Mouse (Mus musculus) intestine, embryonic 14.5 days (tissue): ENCODE measurements around the gene Tenm4. TPM values are rescaled to one million over a fixed set of nuclear protein-coding genes. Genes with fewer than 3 reads are reported as not detected.

Experiments used
- ATAC-seq: fragments of 200-750 bp; cut with Nextera tagmentation; replicated peaks from 2 replicates; pipeline ENCODE4 v1.8.0; 2017; ENCODE audit warnings: low read depth, moderate number of reproducible peaks, moderate TSS enrichment, moderate library complexity; ENCODE audit not compliant: low FRiP score, low TSS enrichment
- DNase-seq: peaks from one replicate; pipeline ENCODE4 v3.0.0-alpha.2; 2018; ENCODE audit warnings: low spot score
- H3K27ac ChIP-seq: fragments of 300-500 bp; sonication (generic); 2 replicates; pipeline ENCODE4 v1.5.1; 2014; ENCODE audit warnings: low read depth, mild to moderate bottlenecking, control low read depth
- H3K27me3 ChIP-seq: fragments of 300-500 bp; sonication (generic); replicated peaks from 2 replicates; pipeline ENCODE4 v1.6.1; 2014; ENCODE audit warnings: low read length, control low read depth; ENCODE audit not compliant: control insufficient read depth, insufficient read depth
- H3K36me3 ChIP-seq: fragments of 300-500 bp; sonication (generic); 2 replicates; pipeline ENCODE4 v1.6.1; 2014; ENCODE audit warnings: low read length, control low read depth; ENCODE audit not compliant: control insufficient read depth, insufficient read depth
- H3K4me1 ChIP-seq: fragments of 300-500 bp; sonication (generic); replicated peaks from 2 replicates; pipeline ENCODE4 v1.6.1; 2014; ENCODE audit warnings: low read length, control low read depth, mixed read lengths; ENCODE audit not compliant: control insufficient read depth, insufficient read depth
- H3K4me2 ChIP-seq: fragments of 300-500 bp; sonication (generic); 2 replicates; pipeline ENCODE4 v1.6.1; 2014; ENCODE audit warnings: low read length
- H3K4me3 ChIP-seq: fragments of 300-500 bp; sonication (generic); 2 replicates; pipeline ENCODE4 v1.5.1; 2014; ENCODE audit warnings: low read depth, low read length, control low read depth, mixed read lengths
- H3K9ac ChIP-seq: fragments of 300-500 bp; sonication (generic); 2 replicates; pipeline ENCODE4 v1.6.1; 2014; ENCODE audit warnings: mild to moderate bottlenecking, low read length
- H3K9me3 ChIP-seq: fragments of 300-500 bp; sonication (generic); 2 replicates; pipeline ENCODE4 v1.6.1; 2016; ENCODE audit warnings: low read length, control low read depth; ENCODE audit not compliant: control insufficient read depth
- WGBS: fragments of 180-500 bp; shearing (Covaris S2); extraction: QIAGEN DNeasy Blood & Tissue Kit; methylation state at CpG from one replicate; pipeline ENCODE4 v1.1.7; 2014; 5-methylcytosine and 5-hydroxymethylcytosine counted together
- polyA plus RNA-seq: library from polyadenylated mRNA; unstranded; fragments of >200 nt; fragmentation: Nextera tagmentation; extraction: Ambion mirVana; gene quantifications from 2 replicates; pipeline ENCODE4 v1.2.1, GENCODE M21; 2014

The Tenm4 gene
- polyA plus RNA-seq, 1 experiment from 2014 or later, result 36.5 TPM

DNA sequence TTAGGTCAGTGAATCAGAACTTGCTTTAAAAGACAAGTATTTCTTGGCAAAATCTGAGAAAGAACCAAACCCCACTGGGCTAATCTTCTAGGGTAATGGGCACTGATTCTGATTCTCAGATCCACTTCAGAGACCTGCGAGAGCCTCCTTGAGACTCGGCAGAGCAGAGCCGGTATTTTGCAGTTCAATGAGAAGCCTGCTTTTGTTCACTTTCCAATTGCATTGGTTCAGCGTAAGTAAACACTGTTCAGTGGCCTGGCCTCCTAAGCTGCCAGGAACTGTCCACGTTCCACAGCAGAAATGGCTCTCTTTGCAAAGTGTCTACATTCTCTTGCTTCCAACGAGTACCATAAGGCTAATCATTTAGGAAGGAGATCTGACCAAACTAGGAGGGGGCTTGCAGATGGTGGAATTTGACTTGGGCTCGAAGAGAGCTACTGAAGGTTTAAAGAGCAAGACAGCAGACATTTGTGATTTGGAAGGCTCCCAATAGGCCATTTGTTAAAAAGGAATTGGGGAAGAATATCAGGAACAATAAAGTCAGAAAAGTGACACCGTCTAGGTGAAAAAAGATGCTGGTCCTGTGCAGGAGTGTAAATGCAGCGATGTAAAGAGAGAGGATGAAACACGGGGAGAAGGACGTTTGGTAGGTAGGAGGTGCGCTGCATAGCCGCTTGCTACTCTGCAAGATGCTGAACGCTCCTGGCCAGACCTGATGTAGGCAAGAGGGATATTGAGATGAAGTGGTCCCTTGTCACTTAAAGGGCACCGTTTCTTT is 636.4 kb downstream of the Tenm4 start:
- no peak for DNase-seq
- no peak overlapping the region for H3K27ac ChIP-seq
- WGBS, result 69% methylated on average over 15 of the region's 15 CpGs

GRCm38 (mm10) chr7:96808059-96808646 is 637.1 kb downstream of the Tenm4 start:
- no peak for DNase-seq
- 89% methylated on average over 7 of the region's 7 CpGs for WGBS
- no peaks in the 10 kb centered on the region for H3K27me3 ChIP-seq
- H3K4me1 ChIP-seq, result peaks cover 12% of the 10 kb centered on the region
- no peak overlapping the region for H3K4me2 ChIP-seq
- H3K9ac ChIP-seq, result no peak overlapping the region
- no peak overlapping the region for H3K27ac ChIP-seq
- ATAC-seq, result no peak
- H3K9me3 ChIP-seq, result no peaks in the 10 kb centered on the region
- 0 out of 2 replicates have a peak, but pooled peaks cover 4% of the 10 kb centered on the region for H3K36me3 ChIP-seq
- H3K4me3 ChIP-seq, result no peak overlapping the region

More for the DNA sequence above, 636.4 kb downstream of the Tenm4 start:
- Histone ChIP-seq H3K4me2 (no peak overlapping the region), H3K27me3 (no peaks in the 10 kb centered on the region), H3K4me1 (0 out of 2 replicates have a peak, but pooled peaks cover 5% of the 10 kb centered on the region), H3K9me3 (no peaks in the 10 kb centered on the region), H3K4me3 (no peak overlapping the region), H3K9ac (no peak overlapping the region), H3K36me3 (0 out of 2 replicates have a peak, but pooled peaks cover 4% of the 10 kb centered on the region)
- ATAC-seq, result no peak

- no peak for DNase-seq
- H3K36me3 ChIP-seq, result no peaks in the 10 kb centered on the region
- peaks cover 32% of the 10 kb centered on the region for H3K4me1 ChIP-seq
- H3K9ac ChIP-seq, result no peak overlapping the region
- 92% methylated on average over 11 of the region's 11 CpGs for WGBS
- no peak for ATAC-seq
- H3K27ac ChIP-seq, result no peak overlapping the region; the same call in 1 of the 2 replicates
- H3K9me3 ChIP-seq, result no peaks in the 10 kb centered on the region
- no peak overlapping the region for H3K4me3 ChIP-seq
- H3K27me3 ChIP-seq, result no peaks in the 10 kb centered on the region
- H3K4me2 ChIP-seq, result no peak overlapping the region
Measured at GRCm38 (mm10) chr7:96811691-96812090, 640.6 kb downstream of the Tenm4 start.

GRCm38 (mm10) chr7:96813036-96813435 is 642.0 kb downstream of the Tenm4 start:
- Histone ChIP-seq H3K4me1 (peaks cover 37% of the 10 kb centered on the region), H3K9ac (no peak overlapping the region), H3K9me3 (no peaks in the 10 kb centered on the region), H3K4me2 (no peak overlapping the region), H3K27me3 (no peaks in the 10 kb centered on the region), H3K36me3 (no peaks in the 10 kb centered on the region), H3K27ac (peak overlapping the region; percentile 89), H3K4me3 (no peak overlapping the region)
- DNase-seq (no peak), ATAC-seq (no peak)
- 54% methylated on average over 5 of the region's 5 CpGs for WGBS

DNA sequence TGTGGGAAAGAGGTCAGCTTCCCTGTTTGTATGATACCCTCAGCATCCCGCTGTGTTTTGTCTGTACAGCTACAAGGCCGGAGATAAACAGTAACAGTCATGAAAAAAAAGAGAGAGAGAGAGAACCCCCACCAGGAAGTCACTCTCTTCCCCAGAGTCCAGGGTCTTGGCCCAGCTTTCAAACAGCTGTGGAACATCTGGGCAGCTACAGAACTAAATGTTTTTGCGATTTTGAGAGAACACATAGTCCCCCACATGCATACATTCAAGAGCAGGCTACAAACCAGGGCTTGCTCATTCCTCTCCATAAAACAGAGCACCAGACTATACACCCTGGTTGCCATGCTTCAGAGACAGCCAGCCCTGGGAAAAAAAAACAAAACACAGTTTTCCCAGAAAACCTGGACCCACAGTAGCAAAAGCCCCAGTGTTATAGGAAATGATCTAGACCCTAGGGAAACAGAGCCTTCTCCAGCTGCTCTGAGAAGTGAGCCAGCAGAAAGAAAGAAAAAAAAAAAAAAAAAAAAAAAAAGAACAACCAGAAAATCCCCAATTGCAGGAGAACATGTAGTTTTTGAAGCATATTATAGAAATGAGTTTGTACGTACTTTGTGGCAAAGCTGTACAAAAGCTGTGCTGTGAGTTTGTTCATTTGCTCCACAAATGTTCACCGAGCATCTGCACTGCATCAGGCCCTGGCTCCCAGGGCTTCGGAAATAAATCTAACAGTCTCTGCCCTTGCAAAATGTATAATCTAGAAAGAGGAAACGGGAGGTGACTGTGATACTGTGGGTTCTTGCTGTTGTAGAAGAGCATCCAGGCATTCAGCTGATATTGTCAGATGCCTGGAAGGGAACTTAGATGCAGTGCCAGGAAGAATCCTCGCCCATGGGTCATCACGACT is 642.7 kb downstream of the Tenm4 start:
- Histone ChIP-seq H3K9me3 (no peaks in the 10 kb centered on the region), H3K36me3 (no peaks in the 10 kb centered on the region), H3K4me3 (no peak overlapping the region), H3K9ac (no peak overlapping the region), H3K4me2 (no peak overlapping the region), H3K27ac (peak overlapping the region; percentile 89), H3K4me1 (peaks cover 37% of the 10 kb centered on the region), H3K27me3 (no peaks in the 10 kb centered on the region)
- 44% methylated on average over 9 of the region's 9 CpGs for WGBS
- ATAC-seq (peak; percentile 61), DNase-seq (peak; percentile 72)

DNA sequence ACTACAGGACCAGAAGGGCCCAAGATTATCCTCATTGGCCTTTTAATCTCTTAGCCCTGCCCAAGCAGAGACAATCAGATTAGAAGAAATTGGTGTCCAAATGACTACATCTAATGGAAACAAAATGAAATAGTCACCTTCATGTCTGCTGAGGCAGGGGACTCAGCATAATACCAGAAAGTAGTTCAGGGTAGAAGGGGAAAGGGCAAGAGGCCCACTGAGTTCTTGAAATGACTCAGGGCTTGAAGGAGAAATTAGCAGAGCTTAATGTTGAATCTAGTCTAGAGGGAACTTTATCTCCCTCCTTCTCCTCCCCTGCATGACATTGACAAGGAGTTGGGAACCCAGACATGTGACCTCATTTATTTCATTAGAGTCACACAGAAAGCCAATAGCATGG is 643.5 kb downstream of the Tenm4 start:
- H3K9me3 ChIP-seq, result no peaks in the 10 kb centered on the region
- H3K27ac ChIP-seq, result peak overlapping the region; percentile 89
- H3K4me3 ChIP-seq, result no peak overlapping the region
- ATAC-seq (no peak), DNase-seq (no peak)
- peaks cover 37% of the 10 kb centered on the region for H3K4me1 ChIP-seq
- no peaks in the 10 kb centered on the region for H3K27me3 ChIP-seq
- no peak overlapping the region for H3K9ac ChIP-seq
- no peak overlapping the region for H3K4me2 ChIP-seq
- H3K36me3 ChIP-seq, result no peaks in the 10 kb centered on the region

DNA sequence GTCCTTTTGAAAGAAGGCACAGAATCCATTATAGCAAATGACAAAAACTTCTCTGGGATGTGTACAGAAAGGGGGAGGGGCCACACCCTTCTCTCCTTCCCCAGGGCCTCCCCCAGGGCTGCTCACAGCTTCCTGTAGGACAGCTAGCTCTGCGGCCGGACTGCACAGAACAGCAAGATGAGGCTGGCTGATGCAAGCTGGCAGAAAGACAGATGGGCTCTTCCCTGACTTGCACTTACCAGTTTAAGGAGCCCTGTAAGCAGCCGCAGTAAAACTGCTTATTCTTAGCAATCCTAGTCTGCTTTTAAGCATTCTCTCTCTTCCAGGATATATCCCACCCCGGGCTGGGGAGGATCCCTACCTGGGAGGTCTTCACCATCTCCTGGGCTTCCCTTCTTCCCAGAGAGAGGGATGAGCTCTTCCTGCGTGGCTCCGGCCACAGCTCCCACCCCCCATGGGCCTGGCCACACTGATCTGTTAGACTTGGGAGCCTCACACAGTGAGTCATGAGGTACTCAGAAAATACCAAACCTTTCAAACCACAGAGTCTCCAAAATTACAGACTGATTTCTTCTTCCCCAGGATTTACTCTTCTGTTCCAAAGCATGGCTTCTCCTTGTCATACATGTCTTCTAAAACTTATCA is 646.1 kb downstream of the Tenm4 start:
- Histone ChIP-seq H3K36me3 (no peaks in the 10 kb centered on the region), H3K27me3 (no peaks in the 10 kb centered on the region), H3K27ac (peak overlapping the region; percentile 77), H3K4me2 (peak overlapping the region; percentile 14; the same call in 1 of the 2 replicates), H3K9me3 (no peaks in the 10 kb centered on the region), H3K9ac (no peak overlapping the region), H3K4me3 (no peak overlapping the region), H3K4me1 (peaks cover 37% of the 10 kb centered on the region)
- DNase-seq, result no peak
- WGBS, result 9% methylated on average over 6 of the region's 6 CpGs
- ATAC-seq, result 0 out of 2 replicates have a peak, but pooled peaks have one; percentile 44
